Mouse (Mus musculus): Measurements from ENCODE around the gene Trappc6a.

DNA sequence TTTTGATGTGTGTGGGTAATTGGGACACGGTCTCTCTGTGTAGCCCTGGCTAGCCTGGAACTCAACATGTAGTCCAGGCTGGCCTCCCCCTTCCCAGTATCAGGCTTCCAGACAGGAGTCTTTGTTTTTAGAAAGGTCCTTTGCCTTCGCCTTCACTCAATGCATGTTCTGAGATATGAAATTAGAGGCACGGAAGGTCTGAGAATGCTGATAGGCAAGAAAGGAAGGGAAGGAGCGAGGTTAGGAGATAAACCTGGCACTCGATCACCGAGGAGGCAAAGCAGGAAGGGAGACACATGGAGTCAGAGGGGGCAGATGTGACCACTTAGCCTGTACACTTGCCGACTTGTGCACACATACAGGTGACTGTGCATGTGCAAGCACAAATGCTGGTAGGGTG lies 21.6 kb upstream of the Trappc6a start:
- TF ChIP-seq CTCF (IDR thresholded peaks at IDR 0.05; ENCODE audit: extremely low read depth, insufficient read length, insufficient replicate concordance, low read depth, low read length): no peak
- TF ChIP-seq POLR2A (IDR thresholded peaks at IDR 0.05; ENCODE audit: low read depth, low read length): no peak

All from small intestine, adult 2 months (tissue).